Mouse (Mus musculus): ENCODE measurements around the gene Rarres2.

Rarres2 gene

DNA sequence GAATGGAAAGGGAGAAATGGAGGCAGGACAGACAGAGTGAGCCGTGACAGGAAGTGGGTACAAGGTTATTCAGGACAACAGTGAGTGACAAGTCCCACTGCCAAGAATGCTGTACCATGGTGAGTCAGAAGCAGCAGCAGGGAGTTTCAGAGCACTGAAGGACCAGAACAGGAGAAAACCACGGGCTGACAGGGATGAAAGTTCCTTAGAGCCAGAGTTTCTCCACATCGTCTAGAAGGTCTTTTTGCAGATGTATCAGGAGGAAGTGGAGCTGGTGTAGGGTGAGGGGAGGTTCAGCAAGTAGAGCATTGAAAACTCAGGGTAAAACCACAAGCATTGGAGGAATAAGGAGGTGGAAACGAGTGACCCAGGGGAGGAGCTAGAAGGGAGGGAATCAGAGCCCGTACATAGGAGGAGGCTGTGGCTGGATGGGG is 6.6 kb upstream of the Rarres2 start:
- peak; percentile 82 for DNase-seq (ENCODE audit: inconsistent ontology term)

DNA sequence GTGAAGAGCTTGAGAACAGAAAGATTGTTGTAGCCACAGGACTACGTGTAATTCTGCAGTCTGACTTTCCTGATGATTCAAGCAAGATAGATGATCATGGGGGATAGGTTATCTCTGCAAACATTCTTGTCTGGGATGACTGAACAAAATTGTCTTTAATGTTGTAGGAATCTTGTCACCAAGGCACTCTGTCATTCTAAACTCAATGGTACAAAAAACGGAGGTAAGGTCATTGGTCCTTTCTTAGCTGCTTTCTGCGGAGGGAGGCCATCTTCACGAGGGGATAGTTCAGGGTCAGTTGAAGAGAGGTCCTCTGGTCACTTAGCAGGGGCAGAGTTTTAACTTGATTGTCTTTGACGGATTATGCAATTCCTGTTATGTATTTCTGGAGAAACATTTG is 6.1 kb upstream of the Rarres2 start:
- DNase-seq (ENCODE audit: inconsistent ontology term): no peak

DNA sequence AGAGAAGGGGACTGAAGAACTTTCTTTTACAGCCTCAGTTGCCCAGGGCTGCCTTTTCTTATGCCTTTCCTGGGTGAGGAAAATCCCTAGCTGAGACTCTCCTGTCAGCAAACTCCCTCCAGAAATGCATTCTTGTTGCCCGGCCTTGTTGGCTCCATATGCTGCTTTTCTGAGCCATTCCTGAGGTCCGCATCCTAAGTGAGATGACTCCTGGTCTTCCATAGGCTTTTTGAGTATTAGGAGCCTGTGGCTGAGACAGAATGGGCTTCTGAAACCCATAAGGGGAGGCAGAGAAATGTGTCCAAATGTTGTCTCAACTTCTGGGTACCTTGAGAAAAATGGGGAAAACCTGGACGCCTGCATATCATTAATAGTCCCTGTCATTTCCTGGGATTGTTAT is 1.4 kb upstream of the Rarres2 start:
- DNase-seq (ENCODE audit: inconsistent ontology term): no peak

DNA sequence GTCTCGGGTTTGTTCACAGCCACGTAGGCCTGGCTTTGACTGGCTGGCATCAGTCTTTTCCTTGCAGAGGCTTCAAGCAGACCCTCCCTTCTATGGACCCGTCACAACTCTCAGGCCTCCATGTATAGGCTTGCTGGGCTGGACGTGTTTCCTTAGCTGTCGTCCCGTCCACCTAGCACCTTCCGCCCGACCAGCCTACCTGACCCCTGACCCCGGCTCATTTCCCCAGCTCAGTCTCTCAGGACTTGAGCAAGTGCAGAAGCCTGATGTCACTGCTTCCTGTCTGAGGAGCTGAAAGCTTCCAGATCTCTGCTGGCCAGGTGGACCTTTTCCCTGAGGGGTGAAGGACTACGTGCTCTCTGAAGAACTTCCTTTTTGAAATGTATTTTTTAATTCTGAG is 691 bp upstream of the Rarres2 start:
- no peak for DNase-seq (ENCODE audit: inconsistent ontology term)

DNA sequence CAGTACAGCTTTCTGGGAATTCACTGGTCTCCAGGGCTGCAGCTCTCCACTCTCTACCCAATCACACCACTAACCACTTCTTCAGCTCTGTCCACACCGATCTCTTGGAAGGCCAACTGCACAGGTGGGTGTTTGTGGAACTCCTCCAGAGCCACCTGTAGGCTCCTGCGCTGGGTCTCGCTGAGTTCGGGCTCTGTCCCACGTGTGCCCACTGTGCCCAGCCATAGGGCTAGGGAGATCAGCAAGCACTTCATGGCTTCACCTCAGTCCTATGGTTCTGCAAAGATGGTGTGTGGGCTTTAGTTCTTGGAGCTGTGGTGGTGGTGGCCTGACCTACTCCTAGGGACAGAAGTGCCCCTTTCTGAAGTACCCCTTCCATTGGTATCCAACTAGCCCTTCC is 575 bp downstream of the Rarres2 start:
- no peak for DNase-seq (ENCODE audit: inconsistent ontology term)

DNA sequence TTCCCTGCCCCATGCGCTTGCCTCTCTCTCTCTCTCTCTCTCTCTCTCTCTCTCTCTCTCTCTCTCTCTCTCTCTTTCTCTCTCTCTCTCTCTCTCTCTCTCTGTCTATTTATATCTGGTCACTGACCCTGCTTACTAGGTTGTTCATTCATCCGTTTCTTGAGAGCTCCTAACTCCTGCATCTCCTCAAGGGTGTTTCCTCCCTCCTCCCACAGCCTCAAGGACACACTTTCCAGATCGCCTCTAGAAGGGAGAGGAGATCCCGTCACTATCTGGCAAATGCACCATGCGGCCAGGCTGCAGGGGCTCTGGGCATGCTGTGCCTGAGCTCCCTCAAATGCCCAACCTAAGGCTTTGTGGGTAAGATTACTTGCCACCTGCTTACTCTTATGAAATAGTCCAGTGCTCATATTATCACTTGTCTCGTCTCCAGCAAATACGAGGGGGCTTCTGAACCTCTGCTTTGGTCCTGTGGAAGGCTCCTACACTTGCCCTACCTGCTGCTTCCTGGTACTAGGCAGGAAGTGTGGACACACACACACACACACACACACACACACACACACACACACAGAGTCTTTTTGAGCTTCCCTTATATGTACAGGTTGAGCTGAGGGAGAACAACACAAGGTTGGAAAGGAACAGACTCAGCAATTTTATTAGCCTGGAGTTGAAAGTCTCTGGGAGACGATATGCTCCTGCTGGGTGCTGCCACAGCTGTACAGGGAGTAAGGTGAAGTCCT is 3.4 kb downstream of the Rarres2 start:
- no peak for DNase-seq (ENCODE audit: inconsistent ontology term)

DNA sequence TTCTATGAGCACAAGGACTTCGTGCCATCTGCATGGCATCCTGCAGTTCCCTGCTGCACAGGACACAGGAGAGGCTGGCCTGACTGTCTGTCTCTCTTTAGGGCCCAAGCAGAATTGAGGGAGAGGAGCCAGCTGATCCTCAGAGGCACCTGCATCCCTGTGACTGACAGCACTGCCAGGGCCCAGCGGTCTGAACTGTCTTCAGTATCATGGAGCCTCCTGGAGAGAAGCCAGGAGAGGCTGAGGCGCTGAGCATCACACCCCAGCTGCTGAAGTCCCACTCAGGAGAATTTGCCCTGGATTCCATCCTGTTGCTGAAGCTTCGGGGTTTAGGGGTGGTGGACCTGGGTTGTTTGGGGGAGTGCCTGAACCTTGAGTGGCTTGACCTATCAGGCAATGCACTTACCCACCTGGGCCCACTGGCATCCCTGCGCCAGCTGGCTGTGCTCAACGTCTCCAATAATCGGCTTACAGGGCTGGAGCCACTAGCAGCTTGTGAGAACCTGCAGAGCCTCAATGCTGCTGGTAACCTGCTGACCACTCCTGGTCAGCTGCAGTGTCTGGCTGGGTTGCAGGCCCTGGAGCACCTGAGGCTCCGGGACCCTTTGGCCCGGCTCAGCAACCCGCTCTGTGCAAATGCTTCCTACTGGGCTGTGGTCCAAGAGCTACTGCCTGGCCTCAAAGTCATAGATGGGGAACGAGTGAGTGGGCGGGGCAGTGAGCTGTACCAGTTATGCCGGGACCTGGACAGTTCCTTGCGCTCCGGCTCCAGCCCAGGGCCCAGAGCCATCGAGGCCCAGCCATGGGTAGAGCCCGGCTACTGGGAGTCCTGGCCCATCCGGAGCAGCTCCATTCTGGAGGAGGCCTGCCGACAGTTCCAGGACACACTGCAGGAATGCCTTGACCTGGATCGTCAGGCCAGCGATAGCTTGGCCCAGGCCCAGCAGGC is 4.3 kb downstream of the Rarres2 start:
- peak; percentile 84 for DNase-seq (ENCODE audit: inconsistent ontology term)

DNA sequence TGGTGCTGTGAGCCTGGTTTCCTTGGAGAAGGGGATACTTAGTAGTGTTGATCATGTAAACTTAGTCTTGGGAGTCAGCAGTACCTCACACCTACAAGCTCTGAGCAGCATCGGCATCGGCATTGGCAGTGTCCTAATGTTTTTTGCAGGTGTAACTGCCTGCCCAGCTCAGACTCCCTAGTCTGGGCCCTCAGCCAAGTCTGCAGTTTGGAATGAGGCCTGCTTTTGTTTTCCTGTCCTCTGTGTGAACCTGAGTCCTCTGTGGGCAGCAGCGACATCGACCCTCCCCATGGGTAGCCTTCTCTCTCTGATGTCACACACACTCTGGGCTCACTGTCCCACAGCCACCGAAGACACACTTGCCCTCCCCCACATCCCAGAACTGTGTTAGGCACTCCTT is 6.3 kb downstream of the Rarres2 start:
- peak; percentile 87 for DNase-seq (ENCODE audit: inconsistent ontology term)

DNA sequence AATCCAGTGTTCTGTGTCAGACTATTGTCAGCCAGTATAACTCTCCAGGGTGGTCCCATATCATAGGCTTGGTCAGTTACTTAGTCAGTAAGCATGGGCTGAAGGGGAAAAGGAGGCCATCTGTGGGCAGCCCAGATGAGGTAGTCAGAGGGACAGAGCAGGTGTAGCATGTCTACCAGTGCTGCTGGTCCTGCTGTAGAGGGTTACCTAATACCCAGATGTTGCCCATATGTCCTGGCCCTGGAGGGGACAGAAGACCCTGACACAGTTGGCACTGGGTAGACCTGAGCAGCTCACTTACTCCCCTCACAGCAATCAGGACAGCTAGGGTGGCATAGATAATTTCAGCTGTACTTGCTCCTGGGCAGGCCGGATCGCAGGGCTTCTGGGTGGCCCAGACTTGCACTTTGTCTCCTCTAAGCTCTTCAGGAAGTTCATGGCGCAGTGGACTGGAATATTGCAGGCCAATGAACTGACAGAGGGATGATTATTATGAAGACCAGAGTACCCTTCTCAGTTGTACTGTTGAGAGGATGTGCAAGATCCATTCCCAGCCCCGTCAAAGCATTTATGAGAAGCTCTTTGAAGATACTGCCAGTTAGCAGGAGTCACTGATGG is 6.8 kb downstream of the Rarres2 start:
- DNase-seq (ENCODE audit: inconsistent ontology term): no peak

DNA sequence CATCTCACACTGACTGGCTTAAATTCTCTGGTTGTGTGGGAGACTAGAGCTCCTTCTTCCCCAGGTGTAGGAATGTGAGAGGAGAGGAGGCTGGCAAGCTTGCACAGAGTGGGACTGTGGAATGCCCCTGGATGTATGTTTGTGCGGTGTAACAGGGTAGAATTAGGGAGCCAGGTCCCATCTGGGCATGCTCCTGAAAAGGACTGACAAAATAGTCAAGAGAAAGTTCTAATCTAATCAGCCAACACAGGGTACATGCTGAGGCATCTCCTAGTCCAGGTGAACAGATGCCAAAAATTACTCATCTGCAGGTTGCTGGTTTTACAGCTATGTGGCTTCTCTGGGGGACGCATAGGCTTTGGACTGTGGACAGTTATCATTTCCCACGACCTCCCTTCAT is 16.6 kb downstream of the Rarres2 start:
- no peak for DNase-seq (ENCODE audit: inconsistent ontology term)

DNA sequence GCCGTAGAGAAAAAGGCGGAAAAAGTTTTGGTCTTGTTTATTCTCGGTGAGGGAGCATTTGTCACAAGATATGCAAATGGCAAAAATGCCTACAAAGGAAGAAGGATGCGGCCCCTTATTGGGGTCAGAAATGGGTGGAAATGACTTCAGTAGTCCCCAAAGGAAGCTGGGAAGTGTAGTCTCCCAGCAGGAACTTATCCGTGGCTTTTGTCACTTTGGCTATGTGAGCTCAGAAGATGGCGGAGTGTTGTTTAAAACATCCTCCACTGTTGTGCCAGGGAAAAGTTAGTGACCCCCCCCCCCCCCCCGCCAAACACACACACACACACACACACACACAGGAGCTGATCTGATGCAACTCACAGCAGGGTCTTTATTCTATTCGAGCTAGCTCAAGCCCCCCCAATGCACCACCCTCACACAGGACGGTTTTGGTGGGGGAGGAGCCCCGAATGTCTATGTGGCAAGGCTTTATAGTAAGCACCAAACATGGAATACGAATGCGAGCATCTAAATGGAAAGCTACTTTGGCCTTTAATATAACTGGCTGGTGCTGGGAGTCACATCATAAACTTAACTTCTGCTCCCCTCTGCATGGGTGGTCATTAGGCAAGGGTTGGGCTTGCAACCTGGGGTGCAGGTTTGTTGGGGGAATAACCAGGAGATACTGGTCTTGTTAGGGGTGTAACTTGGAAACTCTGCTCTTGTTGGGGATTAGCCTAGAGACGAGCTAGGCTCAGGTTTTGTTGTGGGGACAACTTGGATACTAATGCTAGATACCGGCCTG is 17.3 kb downstream of the Rarres2 start:
- no peak for DNase-seq (ENCODE audit: inconsistent ontology term)

DNA sequence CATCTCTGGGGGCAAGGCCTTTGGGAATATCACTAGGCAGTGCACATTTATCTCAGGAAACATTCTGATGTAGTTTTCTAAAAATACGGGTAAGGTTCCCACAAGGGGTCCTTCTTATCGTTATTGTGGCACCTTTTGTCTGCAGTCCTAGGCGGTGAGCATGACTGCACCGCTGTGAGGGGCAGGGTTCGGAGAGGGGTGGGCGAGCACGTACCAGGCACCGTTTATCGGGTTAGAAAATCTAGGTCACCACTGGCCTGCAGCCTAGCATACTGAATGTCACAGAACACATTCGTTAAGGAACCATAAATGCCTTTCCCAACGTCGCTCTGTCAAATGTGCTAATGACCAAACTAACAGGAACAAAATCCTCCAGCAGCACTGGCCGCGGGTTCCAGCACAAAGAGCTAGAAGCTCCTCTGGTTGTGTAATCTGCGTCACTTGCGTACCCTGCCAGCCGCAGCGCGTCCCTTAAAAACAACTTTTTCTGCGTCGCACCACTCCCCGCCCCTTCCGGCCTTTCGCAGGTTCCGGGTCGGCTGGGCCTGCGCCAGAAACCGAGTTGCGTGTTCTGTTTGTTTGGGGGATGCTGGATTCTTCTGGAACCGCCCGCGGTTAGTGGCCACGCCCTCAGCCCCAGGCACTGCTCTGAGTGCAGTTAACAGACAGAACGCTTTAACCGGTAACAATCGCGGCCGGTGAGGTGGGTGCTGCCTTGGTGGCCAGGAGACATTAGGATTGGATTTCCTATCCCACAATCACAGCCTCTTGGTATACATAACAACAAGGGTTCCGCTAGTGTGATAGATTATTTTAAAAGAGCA is 18.1 kb downstream of the Rarres2 start, which contains the start of gene Lrrc61:
Lrrc61 (plus strand) TSS at position 517 of the 824 bp plus-strand sequence.
- peak; percentile 99 for DNase-seq (ENCODE audit: inconsistent ontology term)

DNA sequence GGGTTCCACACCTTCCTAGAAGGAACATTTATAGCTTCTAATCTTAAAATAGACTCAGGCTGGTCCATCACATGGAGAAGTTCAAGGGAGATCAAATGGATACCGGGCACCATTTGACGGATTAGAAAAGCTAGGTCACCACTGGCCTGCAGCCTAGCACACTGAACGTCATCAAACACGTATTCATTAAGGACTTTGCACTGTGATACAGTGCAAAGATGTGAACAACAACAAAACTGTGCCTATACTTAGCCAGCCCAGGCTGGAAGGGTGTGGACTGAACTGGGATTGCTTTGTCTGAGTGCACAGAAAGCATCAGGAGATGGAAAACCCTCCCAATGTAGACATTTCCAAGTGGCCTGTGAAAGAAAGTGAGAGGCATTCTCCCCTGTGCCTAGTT is 18.8 kb downstream of the Rarres2 start:
- DNase-seq (ENCODE audit: inconsistent ontology term): no peak

DNA sequence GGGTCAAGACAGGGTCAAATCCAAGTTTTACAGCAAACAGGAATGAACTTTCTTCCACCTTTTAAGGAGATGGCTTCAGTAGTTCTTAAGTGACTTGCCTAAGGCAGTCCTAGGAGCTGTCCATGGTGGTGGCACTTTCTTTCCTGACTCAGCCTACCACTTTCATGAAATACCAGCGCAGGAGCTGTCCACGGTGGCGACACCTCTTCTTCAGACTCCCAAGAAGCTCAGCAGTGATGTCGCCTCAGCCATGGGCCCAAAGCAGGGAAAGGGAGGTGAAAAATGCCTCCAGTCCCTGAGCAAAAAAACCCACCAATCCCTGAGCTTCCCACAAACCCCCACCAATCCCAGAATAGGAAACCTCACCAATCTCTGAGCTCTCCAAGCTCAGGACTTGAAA is 19.7 kb downstream of the Rarres2 start:
- DNase-seq (ENCODE audit: inconsistent ontology term): no peak

DNA sequence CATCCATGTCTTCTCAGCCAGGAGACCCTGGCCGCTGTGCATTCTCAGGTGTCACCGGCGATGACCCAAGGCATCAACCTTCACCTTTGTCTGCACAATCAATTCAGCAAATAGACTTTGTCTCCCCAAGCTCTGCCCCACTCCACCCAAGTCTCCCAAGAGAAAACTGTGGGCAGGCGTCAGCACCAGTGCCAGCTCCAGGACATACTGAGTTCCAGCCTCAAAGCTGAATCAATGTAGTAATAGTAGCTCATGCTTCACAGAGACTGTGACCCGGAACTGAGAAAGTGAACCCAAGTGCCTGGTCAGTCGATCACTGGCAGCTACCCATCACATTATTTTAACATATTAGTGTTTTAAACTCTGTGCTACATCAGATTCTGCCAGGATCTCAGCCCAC is 24.3 kb downstream of the Rarres2 start:
- DNase-seq (ENCODE audit: inconsistent ontology term): no peak

DNA sequence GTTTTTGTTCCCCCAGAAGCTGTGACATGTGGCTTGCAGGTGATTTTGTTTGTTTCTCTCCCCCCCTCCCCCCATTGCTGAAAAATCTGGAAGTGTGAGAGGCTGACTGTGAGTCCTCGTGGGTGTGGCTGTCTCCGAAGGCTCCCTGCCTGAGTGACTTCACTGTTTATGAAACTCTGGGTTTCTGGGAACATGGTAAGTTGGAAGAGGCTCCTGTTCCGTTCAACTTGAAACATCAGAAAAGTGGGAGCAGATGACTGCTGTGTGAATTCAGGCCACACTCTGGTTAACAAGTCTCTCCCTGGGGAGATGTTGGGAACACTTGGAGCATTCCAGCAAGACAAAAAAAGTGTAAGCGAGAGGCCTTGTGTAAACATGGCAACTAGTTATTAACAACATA is 25.7 kb downstream of the Rarres2 start:
- DNase-seq (ENCODE audit: inconsistent ontology term): no peak

DNA sequence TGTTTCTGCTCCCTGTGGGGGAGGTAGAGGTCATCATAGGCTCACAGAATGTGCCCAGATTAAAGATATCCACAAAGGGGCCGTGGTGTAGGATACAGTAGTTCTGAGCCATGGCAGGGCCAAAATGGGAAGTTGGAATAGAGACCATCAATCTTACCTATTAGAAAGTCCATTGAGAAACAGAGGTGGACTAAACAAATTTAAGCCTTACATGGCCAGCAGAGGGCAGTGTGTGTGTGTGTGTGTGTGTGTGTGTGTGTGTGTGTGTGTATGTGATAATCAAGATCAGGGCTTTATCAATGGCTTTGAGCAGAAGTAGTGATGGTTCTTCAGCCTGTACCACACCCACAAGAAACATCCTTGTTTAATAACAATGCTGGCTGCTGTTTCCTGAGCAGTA is 26.3 kb downstream of the Rarres2 start:
- peak; percentile 33 for DNase-seq (ENCODE audit: inconsistent ontology term)

DNA sequence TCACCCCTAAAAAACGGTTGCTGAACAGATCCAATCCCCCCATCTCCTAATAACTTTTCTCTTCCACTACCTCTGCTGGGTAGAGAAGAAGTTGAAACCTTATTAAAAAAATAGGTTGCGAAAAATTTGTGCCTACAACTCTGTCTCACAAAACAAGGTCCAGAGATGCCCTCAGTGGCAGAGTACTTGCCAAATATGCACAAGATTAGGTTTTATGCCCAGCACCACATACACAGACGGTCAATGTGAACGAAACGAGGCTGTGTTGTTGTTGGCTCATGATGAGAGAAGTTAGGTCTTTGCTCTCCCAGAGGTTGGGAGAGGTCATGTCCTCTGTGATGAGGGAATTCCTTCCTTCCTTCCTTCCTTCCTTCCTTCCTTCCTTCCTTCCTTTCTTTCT is 27.3 kb downstream of the Rarres2 start:
- DNase-seq (ENCODE audit: inconsistent ontology term): no peak

DNA sequence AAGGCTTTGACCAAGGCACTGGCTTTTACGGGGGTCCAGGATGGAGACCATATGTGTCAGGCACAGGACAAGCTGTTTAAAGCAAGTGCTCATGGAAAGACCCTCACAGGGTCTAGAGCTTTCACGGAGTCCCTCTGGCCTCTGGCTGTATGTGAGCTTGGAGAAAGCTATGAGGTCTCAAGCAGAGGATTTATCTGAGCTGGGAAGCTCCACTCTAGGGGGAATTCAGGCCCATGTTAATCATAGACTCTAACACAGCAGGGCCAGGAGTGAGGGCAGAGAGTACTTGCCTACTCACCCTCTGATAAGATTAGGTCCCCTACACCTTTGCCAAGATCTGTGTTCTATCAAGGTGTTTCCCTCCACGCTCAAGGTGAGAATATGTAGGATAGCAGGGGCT is 30.0 kb downstream of the Rarres2 start:
- DNase-seq (ENCODE audit: inconsistent ontology term): no peak

DNA sequence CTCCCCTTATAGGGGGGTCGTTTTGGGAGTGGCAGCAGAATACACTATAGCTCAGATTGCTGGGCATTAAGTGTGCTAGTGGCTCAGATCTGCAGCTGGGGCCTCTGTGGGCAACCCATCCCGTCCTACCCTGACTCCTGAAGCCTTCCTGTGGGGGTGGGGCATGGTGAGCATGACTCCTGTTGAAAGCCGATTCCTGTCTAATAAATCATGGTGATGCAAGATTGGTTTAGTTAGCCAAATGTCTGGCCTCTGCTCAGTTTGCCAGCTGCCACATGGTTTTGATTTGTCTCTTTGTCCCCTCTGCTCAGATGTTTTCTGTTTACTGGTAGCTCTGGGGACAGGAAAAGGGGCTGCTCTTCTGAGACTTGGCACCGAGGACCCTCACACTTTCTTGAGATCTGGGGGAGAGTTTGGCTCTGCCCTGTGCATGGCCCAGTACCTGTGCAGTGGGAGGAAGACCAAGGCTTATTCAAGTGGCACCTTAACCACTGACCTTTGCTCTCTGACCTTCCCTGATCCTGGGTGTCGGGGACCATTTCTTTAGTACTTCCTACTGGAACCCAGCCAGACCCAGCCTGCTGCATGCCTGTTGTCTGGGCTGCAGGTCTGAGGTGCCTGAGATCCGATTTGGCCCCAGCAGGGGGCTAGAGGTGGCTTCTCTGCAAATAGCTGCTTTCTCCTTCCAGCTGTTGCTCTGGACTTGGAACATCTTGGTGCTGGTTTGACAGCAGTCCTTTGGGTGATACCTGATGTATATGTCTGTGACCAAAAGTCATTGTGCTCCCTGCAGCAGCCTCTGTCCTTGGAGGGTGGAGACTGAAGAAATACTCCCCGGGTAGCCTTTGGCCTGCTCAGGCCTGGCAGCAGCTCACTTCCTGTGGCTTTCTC is 30.8 kb downstream of the Rarres2 start:
- peak; percentile 17 for DNase-seq (ENCODE audit: inconsistent ontology term)

All from Muller cell, postnatal 12 days (primary cell).